Mouse (Mus musculus): ENCODE results near the gene Mfsd11.
A peak's percentile ranks its signal among the peaks of the same experiment; 100 is the strongest.
"Not testable (repeated sequence)": the region's sequence is repeated elsewhere in the genome, so short reads cannot be mapped to it uniquely, and the experiment has no call there.

Mfsd11 gene

GRCm38 (mm10) chr11:116881440-116881839 is 29.2 kb downstream of the Mfsd11 start:
- no peak for DNase-seq (ENCODE audit: low spot score)

GRCm38 (mm10) chr11:116882446-116882845 is 30.2 kb downstream of the Mfsd11 start:
- no peak for DNase-seq (ENCODE audit: low spot score)

- DNase-seq (ENCODE audit: low spot score) = no peak
Measured at GRCm38 (mm10) chr11:116884061-116884460, 31.8 kb downstream of the Mfsd11 start.

DNA sequence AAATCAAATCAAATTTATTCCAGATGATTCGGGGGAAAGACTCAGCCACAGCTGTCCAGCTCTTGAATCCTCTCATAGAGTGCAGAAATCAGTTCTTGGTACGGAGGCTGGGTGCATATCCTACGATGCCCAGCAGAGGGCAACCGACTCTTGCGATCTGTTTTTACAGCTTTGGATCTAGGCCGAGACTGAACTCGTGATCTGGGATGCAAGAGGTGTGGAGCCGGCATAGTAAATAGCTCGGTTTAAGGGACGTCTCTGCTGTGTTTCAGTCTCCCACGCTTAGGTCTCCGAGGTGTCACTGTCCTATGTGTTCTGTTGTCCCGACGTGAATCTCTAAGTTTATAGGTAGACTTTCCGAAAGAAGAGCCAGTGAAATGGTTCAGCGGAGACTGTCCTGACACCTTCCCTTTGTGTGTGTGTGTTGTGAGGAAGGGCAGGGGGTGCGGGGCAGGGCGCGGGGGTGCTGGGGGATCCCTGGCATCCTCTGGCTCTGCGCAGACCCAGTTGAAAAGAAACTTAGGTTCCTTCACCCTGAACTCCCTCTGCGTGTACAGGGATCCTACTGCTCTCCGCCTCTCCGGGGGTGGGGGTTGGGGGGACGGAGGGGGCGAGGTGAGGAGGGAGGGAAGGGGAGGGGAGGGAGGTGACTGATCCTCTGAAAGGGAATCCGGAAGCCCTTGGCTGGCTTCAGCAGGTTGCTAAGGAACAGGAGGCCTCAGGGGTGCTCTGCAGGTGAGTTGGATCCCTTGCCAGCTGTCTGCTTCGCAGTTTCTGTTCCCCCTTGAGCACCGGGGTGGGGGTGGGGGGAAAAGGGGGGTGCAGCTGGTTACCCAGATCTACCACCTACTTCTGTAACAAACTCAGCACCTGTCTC is 33.3 kb downstream of the Mfsd11 start:
- peak; percentile 91 for DNase-seq (ENCODE audit: low spot score)

GRCm38 (mm10) chr11:116887136-116887535 is 34.9 kb downstream of the Mfsd11 start:
- DNase-seq (ENCODE audit: low spot score) = no peak

- peak; percentile 30 for DNase-seq (ENCODE audit: low spot score)
Measured at GRCm38 (mm10) chr11:116893532-116894442, 41.5 kb downstream of the Mfsd11 start.

- DNase-seq (ENCODE audit: low spot score) = no peak
Measured at GRCm38 (mm10) chr11:116895402-116895801, 43.2 kb downstream of the Mfsd11 start.

DNA sequence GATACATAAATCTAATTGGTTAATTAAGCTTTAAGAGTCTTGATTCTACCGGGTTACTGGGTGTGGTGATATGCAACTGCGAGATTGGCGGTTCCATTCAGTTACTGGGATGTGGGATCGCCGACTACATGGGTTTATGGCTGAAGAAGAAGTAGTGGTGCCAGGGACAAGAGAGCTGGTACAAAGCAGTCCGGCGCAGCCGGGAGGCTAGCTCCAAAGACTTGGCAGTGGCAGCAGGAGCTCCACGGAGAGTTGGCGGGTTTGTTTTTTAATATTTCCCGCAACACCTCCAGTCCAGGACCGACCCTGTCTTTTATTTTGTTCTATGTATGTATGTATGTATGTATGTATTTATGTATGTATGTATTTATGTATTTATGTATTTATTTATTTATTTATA is 47.0 kb downstream of the Mfsd11 start:
- no peak for DNase-seq (ENCODE audit: low spot score)

- DNase-seq (ENCODE audit: low spot score) = not testable (repeated sequence)
Measured at GRCm38 (mm10) chr11:116902588-116902987, 50.3 kb downstream of the Mfsd11 start.

GRCm38 (mm10) chr11:116905741-116906456 is 53.7 kb downstream of the Mfsd11 start:
- no peak for DNase-seq (ENCODE audit: low spot score)

DNA sequence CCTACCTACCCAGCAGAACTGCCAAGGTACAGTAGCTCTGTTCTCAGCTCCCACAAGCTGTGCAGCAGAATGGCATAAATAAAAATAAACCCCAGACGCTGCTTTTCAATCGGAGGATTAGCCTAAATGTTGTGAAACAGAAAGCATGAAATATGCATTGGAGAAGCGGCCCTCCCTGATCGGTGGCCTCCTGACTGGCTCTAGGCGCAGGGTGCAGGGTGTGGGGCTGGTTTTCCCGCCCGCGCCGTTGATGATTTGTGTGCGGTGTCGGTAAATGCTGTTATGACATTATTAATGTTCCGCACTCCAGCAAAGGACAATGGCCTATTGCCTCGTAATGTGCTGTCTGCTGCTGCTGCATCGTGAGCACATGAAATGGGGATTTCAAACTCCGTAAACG is 61.3 kb downstream of the Mfsd11 start:
- peak; percentile 20 for DNase-seq (ENCODE audit: low spot score)

DNA sequence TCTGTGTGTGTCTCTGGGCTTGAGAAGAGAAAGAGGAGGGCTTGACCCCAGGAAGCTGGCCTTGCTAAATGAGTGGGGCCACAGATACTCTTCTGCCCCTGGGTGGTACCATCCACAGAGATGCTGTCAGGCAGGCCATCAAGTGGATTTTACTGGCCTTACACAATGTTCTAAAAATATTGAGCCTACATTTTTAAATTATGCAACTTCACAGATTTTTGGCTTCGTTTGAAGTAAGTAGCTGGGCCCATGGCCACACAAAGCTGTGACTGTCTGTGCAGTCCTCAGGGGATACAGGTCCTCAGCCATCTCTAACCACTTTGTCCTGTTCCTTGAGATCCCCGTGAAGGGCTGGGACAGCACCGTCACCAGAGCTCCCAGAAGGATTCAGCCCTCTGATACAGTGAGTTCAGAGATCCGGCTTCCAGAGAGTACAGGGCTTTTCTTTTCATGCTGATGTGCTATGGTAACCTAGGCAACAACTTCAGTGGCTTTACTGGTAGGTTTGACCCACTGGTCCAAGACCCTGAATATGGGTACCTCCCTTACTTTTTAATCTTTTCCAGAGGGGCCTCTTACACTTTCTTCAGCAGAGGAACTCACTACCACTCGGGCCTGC is 62.1 kb downstream of the Mfsd11 start:
- no peak for DNase-seq (ENCODE audit: low spot score)

DNA sequence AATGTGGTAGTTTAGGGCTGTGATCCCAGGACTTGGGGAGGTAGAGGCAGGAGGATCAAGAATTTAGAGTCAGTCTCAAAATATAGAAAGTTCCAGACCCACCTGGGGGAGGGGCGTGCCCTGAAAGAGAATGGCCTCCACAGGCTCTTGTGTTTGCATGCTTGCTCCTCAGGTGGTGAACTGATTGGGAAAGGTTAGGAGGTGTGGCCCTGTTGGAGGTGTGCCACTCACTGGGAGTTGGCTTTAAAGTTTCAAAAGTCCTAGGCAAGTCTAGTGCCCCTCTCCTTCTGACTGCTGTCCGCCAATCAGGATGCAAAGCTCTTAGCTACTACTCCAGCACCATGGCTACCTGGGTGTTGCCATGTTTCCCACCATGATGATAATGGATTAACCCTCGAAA is 63.0 kb downstream of the Mfsd11 start:
- DNase-seq (ENCODE audit: low spot score) = no peak

DNA sequence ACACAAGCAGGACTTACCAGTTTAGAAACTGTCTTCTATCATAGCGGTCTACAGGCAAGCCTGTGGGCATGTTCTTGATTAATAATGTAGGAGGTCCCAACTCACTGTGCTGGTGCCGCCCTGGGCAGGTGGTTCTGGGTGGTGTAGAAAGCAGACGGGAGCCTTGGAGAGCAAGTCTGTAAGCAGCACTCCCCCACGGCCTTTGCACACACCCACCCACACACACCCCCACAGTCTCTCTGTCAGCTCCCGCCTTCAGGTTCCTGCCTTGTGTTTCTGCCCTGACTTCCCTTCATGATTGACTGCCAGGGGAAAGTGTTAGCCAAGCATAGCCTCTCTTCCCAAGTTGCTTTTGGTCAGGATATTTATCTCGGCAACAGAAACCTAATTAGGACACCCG is 65.1 kb downstream of the Mfsd11 start:
- no peak for DNase-seq (ENCODE audit: low spot score)

GRCm38 (mm10) chr11:116918323-116919185 is 66.3 kb downstream of the Mfsd11 start, which contains the start of gene Mgat5b:
TSS of gene Mgat5b (plus strand) at chr11:116918863.
- DNase-seq (ENCODE audit: low spot score) = peak; percentile 77

DNA sequence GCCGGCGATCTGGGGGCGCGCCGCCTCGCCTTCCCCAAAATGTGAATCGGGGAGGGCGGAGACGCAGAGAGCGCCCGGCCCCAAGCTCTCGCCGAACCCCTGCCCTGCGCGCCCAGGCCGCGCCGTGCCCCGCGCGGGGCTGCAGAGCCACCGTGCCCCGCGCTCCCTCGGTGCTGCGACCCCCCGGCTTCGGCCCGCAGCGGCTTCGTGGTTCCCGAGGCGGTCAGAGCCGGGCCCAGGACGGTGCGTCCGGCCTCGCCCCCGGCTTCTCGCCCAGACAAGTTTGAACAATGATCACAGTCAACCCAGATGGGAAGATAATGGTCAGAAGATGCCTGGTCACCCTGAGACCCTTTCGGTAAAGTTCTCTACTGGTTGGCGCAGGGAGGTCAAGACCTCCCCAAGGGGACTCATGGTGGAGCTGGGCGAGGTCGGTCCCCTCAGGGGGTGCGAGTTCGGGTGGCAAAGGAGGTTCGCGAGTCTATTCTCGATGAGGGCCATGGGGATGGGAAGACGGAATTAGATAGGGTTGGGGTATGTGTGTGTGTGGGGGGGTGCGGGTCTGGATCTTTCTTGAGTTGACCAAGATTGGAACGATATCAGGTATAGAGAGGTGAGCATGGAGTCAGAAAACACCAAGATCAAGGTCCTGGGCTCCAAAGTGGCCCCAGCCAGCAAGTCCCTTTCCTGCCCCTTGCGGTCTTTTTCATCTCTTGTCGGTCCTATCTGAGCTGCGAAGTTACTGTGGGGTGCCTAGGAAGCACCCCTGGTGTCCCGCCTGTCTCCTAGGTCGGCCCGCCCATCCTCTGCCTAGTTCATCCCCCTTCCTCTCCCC is 67.2 kb downstream of the Mfsd11 start:
- no peak for DNase-seq (ENCODE audit: low spot score)

DNA sequence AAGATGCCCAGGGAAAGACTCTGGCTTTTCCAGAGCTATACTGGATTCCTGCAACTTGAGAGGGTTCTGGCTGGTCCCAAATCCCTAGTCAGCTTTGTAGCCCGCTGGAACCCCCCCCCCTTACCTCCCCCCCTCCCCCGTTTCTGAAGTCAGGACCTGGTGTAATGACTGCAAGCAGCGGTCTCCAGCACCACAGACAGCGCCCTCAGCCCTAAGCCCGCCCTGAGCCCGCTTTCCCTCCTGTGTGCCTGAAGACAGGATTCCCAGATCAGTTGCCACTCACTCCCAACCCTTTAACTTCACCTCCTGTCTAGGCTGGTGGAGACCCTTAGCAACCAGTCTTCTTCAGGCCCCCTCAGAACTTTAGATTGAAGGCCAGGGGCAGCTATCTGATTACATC is 68.5 kb downstream of the Mfsd11 start:
- DNase-seq (ENCODE audit: low spot score) = no peak

GRCm38 (mm10) chr11:116922058-116922457 is 69.8 kb downstream of the Mfsd11 start:
- peak; percentile 64 for DNase-seq (ENCODE audit: low spot score)
